Mouse (Mus musculus): Measurements from ENCODE around the gene Aff1. TPM values are rescaled to one million over a fixed set of nuclear protein-coding genes. Genes with fewer than 3 reads are reported as not detected.

Aff1 gene
- total RNA-seq, 2 experiments from 2014 or later = 6.7 to 12.0 TPM

DNA sequence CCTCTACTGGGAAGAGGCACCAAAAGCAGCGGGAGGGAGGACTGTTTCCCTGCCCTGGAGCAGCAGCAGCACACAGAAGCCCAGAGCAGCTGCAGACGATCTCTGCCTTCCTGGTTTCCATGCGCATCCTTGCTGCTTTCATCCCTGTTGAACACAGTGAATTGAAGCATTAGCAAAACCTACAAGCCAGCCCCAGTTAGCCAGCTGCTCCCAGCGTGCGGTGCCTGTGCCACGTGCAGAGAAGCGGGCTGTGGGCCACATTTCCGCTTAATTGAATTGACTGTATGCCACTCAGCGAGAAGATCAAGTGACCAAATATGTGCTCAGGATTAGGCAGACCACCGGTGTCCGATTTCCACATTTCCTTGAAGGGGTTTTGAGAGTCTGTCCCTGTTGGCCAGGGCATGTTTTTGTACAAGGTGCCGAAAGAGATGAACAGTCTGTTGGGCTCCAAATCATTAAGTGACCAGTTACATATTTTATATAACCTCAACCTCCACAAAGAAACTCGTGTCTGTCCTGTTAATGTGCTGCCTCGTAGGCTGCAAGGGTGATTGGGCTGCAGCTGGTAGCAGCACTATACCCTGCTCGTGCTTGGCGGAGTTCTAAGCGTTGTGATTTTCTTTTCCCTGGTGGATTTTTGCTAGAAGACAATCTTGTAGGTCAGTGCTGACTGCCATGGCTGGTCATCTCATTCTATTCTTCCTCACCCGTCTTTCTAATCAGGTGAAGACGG, 153.4 kb downstream of the Aff1 start:
- DNase-seq (ENCODE audit: low spot score in 2 of 2) = peak; percentile 54 to 59
- intact Hi-C loops (cut with DNase I) = no loop called here

DNA sequence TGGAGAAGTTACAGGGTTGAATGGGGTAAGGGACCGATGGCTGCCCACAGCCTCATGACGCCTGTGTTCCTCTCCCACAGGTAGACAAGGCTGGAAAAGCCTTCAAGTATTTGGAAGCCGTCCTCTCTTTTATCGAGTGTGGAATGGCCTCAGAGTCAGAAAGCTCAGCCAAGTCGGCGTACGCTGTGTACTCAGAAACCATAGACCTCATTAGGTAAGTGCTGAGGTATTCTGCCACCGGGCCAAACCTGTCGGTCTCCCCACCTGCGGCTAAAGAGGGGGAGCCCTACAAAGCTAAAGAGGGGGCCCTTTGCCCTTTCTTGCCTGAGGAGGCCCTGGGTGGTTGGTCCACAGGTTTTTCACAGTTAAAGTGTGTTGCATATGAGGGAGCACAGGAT, 154.0 kb downstream of the Aff1 start:
- intact Hi-C loops (cut with DNase I) = no loop called here
- DNase-seq (ENCODE audit: low spot score in 2 of 2) = no peak

DNA sequence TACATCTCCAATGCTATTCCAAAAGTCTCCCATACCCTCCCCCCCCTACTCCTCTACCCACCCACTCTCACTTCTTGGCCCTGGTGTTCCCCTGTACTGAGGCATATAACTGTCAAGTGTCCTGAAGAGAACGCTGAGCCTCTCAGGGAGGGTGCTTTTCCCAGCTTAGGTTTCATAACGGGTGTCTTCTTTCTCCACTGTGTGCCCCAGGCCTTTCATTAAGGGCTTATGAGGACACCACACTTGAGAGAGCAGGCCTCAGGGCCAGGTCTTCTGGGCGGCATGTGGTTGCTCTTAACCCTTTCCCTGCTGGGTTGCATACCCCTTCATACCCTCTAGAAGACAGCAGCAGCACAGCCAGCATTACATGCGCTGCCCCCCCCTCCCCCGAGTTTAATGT, 154.4 kb downstream of the Aff1 start:
- DNase-seq (ENCODE audit: low spot score in 2 of 2) = no peak
- intact Hi-C loops (cut with DNase I) = no loop called here

- no peak for DNase-seq (ENCODE audit: low spot score in 2 of 2)
- intact Hi-C loops (cut with DNase I) = no loop called here
These were observed 156.4 kb downstream of the Aff1 start for GRCm38 (mm10) chr5:103848546-103848945.

DNA sequence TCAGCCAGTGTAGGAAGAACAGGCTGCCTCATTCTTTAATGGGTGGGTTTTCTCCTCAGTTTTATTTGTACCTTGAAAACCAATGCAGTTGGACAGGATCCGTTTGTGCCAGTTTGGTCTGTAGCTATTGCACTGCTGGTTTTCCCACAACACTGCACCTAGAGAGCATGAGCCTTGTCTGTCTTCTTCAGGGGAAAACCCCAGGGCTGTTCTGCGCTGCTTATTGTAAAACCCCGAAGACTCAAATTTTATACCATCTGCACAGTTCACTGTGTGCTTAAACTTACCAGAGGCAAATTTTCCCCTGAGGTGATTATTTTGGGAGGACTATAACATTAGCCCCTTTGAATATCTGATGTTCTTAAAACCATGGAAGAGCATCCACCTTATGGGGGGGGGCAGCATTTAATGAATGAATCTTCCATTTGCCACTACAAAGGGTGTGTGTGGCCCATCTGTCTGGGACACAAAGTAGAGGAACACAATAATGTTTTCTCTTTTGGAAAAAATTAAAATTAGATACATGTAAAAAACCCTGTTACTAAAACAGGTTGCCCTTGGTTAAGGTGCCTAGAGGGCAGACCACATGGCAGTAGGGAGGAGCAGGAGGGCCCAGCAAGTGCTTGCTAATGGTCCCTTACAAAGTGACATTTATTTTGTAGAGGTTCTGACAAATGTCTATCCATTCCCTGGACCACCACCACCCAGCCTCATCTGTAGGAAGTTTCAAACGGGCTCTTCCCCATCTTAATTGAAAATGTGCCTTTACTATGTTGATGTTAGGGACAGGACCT, 160.8 kb downstream of the Aff1 start:
- intact Hi-C loops (cut with DNase I) = no loop called here

DNA sequence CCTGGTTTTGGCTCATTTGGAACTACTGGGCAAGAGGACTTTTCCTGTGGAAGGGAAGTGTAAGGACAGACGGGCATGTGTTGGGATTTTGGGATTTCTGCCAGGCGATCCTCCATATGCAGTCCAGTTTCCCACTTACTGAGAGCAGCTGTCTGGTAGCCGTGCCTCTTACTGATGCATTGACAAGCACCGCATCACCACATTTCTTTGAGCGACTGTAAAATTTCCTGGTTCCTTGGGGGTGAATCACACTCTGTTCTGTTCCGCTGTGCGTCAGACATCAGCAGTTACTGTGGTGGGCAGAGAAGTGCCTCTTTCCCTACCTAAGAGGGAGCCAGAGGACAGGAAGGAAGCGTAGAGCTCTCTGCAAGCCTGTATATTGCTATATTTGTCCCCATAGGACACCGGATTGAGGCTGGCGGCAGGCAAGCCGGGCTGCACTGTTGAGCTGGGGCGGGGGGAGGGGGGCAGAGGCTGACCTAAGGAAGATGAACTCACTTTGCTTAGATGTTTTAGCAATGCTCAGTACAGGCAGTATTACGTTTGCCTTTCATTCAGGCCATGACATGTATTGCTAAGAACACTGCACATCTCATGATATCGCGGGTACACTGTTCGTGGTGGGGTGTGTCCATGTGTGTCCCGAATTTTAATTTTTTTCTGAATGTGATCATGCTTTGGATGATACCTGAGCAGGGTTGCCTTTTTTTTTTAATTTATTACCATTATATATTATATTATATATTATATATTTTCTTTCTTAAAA, 162.1 kb downstream of the Aff1 start:
- intact Hi-C loops (cut with DNase I) = loop anchor here (2.0 kb wide), 1 partner anchor 73 kb away; no protein-coding TSS in a partner anchor
- DNase-seq (ENCODE audit: low spot score in 2 of 2) = peak; percentile 70 to 74

More for the DNA sequence above, 160.8 kb downstream of the Aff1 start:
- no peak for DNase-seq (ENCODE audit: low spot score in 2 of 2)

DNA sequence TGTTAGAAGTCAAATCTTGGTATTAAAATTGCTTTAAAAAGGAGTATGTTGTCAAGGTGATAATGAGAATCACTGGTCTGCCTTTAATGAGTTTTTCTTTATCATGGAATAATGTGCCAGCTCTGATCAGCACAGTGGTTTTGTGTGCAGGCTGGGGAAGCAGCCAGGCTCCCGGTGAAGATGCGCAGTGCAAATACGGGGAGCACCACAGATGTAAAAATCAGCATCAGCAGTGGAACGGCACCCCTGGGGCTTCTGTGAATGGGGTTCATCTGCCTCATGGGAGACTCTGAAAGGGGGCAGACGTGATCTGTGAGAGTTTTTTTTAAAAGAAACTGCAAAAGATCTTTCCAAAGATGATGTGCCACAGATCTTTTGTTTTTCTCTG, 162.6 kb downstream of the Aff1 start:
- DNase-seq (ENCODE audit: low spot score in 2 of 2) = peak in 1 of 2 experiments; percentile 42

GRCm38 (mm10) chr5:103855483-103856211, 163.5 kb downstream of the Aff1 start:
- no peak for DNase-seq (ENCODE audit: low spot score in 2 of 2)
- intact Hi-C loops (cut with DNase I) = loop anchor here (2.0 to 5.0 kb wide), 2 partner anchors 57 to 71 kb away; partner anchors contain the start of gene Klhl8

More for the DNA sequence above, 162.6 kb downstream of the Aff1 start:
- intact Hi-C loops (cut with DNase I) = loop anchor here (2.0 to 5.0 kb wide), 2 partner anchors 58 to 72 kb away; partner anchors contain the start of gene Klhl8

DNA sequence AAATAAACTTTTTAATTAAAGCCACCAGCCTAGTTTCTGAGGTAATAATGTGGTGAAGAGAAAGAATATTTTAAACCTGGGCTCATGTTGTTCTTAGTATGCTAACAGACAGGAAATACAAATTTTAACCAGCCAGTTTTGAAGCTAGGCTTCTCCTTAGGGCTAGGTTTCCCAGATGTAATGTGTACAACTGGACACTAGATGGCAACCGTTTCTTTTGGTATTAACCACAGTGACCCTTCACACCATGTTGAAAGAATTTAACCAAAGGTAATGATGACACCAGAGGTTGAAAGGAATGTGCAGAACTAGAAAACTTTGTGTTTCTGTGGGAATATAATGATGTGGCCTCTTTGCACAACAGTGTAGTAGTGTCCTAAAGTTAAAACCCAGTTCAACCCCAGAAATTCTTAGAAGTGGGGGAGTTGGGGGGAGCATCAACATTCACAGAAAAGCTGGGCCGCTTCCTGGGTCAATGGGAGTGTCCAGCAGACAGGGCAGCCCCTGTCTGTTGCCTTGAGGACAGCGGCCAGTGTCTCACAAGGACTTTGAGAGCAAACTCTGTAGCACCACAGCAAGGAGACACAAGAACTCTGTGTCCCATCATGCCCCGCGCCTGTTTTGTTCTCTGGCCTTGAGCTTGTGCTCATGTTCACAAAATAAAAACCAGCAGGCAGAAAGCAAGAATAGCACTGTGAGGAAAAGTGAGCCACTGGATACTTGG, 164.3 kb downstream of the Aff1 start:
- peak; percentile 59 to 60 for DNase-seq (ENCODE audit: low spot score in 2 of 2)
- intact Hi-C loops (cut with DNase I) = loop anchor here (5.0 kb wide), 1 partner anchor 56 kb away; the partner anchor contains the start of gene Klhl8

- peak; percentile 34 to 38 for DNase-seq (ENCODE audit: low spot score in 2 of 2)
- intact Hi-C loops (cut with DNase I) = loop anchor here (5.0 kb wide), 1 partner anchor 55 kb away; the partner anchor contains the start of gene Klhl8
These were observed 165.0 kb downstream of the Aff1 start for GRCm38 (mm10) chr5:103857151-103857550.

- intact Hi-C loops (cut with DNase I) = no loop called here
- no peak for DNase-seq (ENCODE audit: low spot score in 2 of 2)
These were observed 168.4 kb downstream of the Aff1 start for GRCm38 (mm10) chr5:103860622-103861021.

- intact Hi-C loops (cut with DNase I) = no loop called here
- no peak for DNase-seq (ENCODE audit: low spot score in 2 of 2)
These were observed 171.6 kb downstream of the Aff1 start for GRCm38 (mm10) chr5:103863759-103864158.

GRCm38 (mm10) chr5:103889766-103890165, 197.6 kb downstream of the Aff1 start:
- intact Hi-C loops (cut with DNase I) = no loop called here
- DNase-seq (ENCODE audit: low spot score in 2 of 2) = no peak

- DNase-seq (ENCODE audit: low spot score in 2 of 2) = no peak
- intact Hi-C loops (cut with DNase I) = no loop called here
These were observed 206.1 kb downstream of the Aff1 start for GRCm38 (mm10) chr5:103898310-103898709.

Measured in left cerebral cortex, postnatal 14 days (tissue).